Mouse (Mus musculus): Measurements from ENCODE around the gene Fcrl6.

- TF ChIP-seq ZMIZ1 (IDR thresholded peaks at IDR 0.05; ENCODE audit: low read depth, low read length) (no peak), MAX (IDR thresholded peaks at IDR 0.05; ENCODE audit: low read length) (no peak), RAD21 (IDR thresholded peaks at IDR 0.05; ENCODE audit: low read depth, low read length) (no peak), HCFC1 (IDR thresholded peaks at IDR 0.05; ENCODE audit: low read depth, low read length) (no peak), SIN3A (IDR thresholded peaks at IDR 0.05; ENCODE audit: low read length) (no peak), EP300 (IDR thresholded peaks at IDR 0.05; ENCODE audit: low read length) (no peak), NELFE (IDR thresholded peaks at IDR 0.05; ENCODE audit: low read depth, low read length) (no peak), UBTF (IDR thresholded peaks at IDR 0.05; ENCODE audit: low read depth, low read length) (no peak), POLR2A (IDR thresholded peaks at IDR 0.05; ENCODE audit: low read depth, low read length) (no peak), SMC3 (IDR thresholded peaks at IDR 0.05; ENCODE audit: low read depth, low read length) (no peak), CTCF (conservative IDR thresholded peaks at IDR 0.05 in 1 of 2, IDR thresholded peaks at IDR 0.05 in 1 of 2; ENCODE audit: low read depth in 2 of 2, low read length in 2 of 2) (no peak)
Measured at GRCm38 (mm10) chr1:172585026-172585425, 17.3 kb downstream of the Fcrl6 start.
